Mouse (Mus musculus): Measurements from ENCODE around the gene Ticam1.
A peak's percentile ranks its signal among the peaks of the same experiment; 100 is the strongest.

The Ticam1 gene

DNA sequence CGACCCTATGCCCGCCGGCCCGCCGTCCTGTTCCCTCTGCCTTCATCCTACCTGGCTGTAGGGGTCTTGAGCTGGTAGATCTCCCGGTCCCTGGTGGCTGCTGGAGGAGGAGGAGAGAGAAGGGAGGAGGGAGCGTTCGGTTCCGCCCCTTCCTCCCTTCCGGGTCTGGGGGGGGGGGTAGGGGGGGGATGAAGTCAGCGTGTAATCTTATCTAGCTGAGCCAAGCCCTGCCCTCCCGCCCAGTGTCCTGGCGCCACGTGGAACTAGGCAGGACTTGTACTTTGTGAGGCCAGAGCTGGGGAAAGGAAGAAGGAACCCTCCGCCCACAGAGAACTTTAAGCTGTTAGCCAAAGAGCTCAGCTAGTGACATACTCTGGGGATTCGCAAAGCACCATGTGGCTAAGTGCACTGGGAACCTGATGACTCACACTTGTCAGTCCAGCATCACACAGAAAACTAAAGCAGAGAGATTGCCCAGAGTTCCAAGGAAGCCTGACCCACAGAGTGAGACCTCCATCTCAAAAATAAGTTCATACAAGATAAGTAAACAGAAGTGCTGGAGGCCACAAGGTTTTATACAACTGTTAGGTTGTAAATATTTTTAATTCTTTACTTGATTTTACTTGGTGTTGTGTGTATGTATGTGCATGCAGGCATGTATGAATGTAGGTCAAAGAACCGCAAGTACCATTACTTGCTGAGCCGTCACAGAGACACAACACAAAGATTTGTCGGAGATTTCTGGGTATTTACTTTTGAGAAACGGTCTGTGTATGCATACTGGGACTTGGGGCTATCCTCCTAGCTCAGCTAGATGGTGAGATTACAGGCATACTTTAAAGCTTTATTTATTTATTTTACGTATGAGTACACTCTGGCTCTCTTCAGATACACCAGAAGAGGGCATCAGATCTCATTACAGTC, at the start of gene Ticam1:
Ticam1 (minus strand) TSS at position 144 of the 924 bp plus-strand sequence.
- DNase-seq (ENCODE audit: low read depth, low spot score), result peak; percentile 100

DNA sequence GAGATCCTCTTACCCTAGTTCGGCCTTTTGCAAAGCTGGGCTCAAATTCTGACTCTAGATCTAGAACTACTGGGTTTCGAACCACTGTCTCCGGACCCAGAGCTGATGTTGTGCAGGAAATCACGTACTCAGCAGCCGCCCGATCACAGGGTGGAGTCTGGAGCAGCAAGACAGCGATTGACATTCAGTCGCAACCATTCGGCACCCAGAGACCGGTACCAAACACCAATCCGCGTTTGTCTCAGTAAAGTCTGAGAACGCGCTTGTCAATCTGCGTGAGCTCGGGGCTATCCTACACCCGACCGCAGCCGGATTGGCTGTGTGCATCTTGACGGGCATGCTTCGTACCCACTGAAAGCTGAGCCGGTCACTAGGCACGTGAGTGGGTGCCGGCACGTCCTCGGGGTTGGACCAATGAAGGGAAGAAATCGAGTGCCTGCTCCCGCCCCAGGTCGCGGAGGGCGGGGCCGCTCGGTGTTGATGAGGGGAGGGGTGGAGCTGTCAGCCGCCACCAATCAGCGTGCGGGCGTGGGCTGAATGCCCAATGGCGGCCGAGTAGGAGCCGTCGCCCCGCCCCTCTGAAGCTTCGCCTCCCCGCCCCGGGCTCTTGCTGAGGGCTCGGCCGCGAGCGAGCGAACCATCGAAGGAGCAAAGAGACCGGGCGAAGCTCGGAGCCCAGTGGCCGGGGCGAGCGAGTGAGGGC, 49.0 kb upstream of the Ticam1 start, which contains the start of gene Kdm4b:
Kdm4b (plus strand) TSS at position 613 of the 703 bp plus-strand sequence.
- DNase-seq (ENCODE audit: low read depth, low spot score), result peak; percentile 100

DNA sequence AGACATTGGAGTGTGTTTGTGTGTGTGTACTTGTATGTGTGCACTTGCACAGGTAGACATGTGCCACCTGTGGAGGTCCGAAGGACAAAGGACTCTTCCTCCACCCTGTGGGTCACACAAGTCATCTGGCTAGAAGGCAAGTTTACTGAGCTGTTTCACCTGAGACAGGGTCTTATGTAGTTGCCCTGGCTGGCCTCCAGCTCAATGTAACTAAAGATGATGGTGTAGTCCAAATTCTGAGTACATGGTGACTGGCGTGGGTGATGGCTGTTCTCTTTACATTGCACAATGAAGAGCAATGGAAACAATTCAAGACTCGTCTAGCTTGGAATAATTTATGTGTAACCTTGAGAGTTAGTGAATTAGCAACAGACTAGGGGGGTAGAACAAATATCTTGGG, 47.8 kb upstream of the Ticam1 start:
- DNase-seq (ENCODE audit: low read depth, low spot score), result peak; percentile 23

DNA sequence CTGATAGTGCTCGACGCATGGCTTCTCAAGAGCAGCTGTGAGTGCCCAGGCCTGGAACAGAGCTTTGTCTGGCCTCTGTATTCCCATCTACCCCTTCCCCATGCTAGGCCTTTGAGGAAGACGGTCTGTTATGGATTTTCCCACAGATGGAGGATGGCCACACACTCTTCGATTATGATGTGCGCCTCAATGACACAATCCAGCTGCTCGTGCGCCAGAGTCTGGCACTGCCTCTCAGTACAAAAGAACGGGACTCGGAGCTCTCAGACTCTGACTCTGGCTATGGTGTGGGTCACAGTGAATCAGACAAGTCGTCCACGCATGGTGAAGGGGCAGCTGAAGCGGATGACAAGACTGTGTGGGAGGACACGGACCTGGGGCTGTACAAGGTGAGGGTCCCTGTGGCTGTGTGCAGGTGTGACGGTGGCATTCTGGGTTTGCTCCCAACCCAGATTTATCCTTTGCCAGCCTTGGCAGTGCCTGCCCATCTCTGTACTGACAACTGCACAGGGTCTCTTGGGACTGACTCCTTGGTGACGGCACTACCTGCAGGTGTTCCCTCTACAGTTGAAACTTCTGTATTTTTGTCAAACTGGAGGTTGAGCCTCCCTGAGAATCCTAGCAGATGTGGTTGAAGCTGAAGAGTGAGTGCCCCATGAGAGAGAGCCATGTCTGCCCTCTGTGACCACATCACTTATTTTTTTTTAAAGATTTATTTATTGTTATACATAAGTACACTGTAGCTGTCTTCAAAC, 32.8 kb upstream of the Ticam1 start:
- no peak for DNase-seq (ENCODE audit: low read depth, low spot score)

DNA sequence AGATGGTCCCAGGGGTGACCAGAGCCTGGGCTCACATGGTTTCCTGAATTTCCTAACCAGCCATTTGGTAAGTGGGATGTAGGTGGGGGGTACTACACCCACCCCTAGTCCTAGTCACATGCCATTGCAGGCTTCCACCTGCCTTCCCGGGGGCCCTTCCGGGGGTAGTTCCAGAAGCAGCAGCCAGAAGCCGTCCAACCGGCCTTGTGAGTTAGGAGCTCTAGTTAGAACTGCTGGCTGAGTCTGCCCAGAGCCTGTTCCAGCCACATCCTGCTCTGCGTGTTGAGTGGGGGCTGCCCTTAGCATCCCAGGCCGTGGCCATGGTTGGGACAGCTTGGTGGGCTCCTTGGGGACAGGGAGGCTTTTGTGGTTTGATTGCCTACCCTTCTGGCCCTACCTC, 31.5 kb upstream of the Ticam1 start:
- no peak for DNase-seq (ENCODE audit: low read depth, low spot score)

DNA sequence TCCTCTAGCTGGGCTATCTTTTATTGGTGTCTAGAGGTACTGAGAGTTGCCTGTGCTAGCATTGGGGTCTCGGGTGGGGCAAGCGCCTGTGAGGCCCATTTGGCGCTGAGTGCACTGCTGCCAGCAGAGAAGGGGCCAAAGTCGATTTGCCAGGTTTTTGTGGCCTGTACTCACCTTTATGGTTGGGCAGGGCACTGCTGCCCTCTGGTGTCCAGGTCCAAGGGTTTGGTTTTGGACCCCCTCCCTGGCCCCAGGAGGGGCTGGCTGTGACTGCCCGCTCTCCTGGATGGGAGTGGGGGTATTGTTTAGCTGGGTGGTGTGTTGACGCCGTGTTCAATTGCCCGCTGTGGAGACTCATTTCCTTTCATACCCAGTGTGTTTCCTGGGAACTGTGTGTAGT, 29.2 kb upstream of the Ticam1 start:
- DNase-seq (ENCODE audit: low read depth, low spot score), result no peak

DNA sequence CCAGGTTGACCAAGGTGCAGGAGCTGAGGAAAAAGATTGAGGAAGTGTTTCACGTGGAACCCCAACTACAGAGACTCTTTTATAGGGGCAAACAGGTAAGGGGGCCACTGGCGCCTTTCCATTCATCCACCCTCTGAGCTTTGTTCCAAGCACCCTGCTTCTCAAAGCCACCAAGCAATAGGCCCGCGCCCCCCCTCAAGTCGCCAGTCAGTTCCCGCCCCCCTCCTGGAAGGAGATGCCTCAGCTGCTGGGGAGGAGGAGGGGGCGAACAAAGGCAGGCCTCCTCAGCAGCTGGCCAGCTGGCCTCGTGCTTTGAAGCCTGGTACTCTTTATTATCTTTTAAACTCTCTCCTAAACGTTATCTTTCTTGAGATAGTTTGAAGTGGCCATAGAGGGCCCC, 28.6 kb upstream of the Ticam1 start:
- no peak for DNase-seq (ENCODE audit: low read depth, low spot score)

DNA sequence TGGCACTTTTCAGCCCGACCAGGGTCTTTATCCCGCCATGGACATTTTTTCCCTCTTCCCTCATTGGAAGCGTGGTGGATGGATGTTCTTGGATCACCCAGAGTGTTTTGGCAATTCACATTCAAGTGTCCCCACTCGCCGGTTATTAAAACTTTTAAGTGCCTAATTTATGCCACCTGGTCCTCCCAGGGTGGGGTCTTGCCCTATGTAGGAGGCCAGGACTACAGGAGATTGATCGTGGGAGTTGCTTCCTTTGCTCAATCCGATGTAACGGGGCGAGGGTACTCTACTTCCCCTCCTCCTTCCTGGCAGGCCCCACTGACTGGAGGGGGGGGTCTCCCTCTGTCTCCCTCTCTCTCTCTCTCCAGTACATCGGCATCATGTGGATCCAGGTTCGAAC, 28.1 kb upstream of the Ticam1 start:
- no peak for DNase-seq (ENCODE audit: low read depth, low spot score)

DNA sequence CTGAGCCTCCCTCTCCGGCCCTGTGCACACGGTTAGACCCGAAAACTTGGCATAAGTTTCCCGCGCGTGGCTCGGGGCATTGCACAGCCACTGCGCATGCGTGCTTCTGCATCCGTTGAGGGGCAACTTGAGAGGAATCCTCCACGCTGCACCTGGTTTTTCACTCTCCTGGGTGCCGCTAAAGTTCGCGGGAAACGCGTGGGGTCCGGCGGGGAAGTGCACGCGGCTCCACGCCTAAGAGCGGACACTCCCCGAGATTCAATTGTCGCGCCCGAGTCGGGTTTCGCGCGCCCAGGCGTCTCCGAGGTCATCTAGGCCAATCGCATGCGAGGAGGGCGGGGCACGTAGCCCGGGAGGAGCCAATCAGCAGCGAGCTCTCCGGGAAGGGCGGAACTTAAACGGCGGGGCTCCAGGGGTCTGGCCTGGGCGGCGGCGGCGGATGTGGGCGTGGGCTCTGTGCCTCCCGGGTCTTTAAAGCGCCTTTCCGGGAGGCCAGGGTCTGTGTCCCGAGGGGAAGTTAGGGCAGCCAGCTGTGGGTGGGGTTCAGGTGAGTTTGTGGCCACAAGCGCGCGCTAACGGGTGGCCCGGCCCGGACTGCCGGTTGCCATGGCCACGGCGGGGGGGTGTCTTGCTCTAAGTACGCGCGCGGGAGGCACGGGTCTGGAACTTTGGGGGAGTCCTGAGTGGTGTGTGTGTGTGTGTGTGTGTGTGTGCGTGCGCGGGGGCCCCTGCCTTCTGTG, 27.4 kb upstream of the Ticam1 start:
- DNase-seq (ENCODE audit: low read depth, low spot score), result peak; percentile 96

DNA sequence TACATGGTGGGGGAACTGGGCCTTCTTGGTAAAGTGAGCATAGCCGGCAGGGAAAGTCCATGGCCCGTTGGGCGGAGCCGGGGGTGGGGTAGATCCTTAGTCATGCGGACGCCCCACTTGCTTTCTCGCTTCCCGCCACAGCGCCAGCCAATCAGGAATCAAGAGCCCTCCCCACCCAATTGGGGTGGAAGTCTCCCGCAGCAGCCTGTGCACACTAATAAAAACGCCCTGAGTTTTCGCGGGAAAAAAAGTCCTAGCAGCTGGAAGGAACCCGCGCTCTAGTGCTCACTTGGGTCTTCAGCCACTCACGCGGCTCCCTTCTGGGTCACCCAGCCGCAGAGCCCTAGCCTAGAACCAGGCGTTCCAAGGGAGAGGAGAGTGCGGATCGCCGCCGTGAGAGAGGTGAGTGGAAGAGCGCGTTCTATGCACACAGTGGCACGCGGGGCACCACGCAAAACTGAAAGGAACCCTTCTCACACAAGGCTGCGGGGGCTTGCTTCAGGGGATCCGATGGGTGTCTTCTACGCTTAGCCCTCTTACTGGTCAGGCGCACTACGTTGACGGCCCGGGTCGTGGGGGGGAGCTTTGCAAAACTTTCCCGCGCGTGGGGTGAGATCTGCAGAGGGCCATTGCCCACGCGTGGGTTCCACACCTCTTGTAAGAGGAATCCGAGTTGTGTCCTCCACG, 26.7 kb upstream of the Ticam1 start, which contains the start of gene Uhrf1:
Uhrf1 (plus strand) TSS at position 162 of the 687 bp plus-strand sequence.
- DNase-seq (ENCODE audit: low read depth, low spot score), result peak; percentile 97

DNA sequence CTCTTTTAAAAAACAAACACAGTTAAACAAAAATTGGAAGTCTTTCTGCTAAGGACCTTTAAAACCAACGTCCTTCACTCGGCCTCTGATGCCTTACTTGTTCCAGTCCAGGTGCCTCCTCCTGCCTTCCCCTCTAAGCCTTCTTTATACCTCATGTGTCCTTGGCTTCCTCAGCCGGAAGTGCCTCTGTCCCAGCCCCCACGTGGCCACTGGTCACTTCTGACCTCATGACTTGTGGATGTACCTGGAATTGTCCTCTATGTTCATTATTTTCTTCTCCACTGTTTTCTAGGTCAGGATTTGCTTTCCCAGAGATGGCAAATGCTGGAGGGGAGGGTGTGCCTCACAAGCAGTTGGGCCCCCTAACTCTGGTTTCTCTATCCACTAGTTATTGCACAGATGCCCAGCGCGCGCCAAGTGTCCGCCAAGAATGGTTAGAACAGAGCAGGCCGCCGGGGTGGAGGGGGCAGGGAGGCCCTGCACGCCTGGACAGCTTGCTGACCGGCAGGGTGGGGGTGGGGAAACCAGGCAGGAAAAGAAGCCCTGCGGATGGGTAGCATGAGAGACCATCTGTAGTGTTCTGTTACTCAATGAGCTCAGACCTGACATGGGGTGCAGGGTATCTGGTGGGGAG, 25.9 kb upstream of the Ticam1 start:
- DNase-seq (ENCODE audit: low read depth, low spot score), result no peak

DNA sequence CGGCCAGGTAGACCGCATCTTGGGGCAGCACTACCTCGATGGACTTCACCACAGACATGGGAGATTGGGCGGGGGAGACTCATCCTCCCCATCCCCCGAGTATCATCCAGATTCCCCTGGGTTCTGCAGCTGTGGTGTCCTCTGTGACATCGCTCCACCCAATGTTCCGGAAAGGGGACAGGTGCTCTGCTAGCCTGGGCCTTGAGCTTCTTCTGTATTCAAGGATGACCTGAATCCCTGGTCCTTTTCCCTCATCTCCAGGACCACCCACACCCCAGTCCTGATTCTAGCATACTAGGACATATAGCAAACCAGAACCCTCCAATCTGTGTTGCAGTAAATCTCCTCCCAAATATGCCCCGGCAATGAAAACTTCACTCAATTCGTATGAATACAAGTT, 23.6 kb upstream of the Ticam1 start, which contains the start of gene Arrdc5:
Arrdc5 (minus strand) TSS at position 101 of the 400 bp plus-strand sequence.
- no peak for DNase-seq (ENCODE audit: low read depth, low spot score)

DNA sequence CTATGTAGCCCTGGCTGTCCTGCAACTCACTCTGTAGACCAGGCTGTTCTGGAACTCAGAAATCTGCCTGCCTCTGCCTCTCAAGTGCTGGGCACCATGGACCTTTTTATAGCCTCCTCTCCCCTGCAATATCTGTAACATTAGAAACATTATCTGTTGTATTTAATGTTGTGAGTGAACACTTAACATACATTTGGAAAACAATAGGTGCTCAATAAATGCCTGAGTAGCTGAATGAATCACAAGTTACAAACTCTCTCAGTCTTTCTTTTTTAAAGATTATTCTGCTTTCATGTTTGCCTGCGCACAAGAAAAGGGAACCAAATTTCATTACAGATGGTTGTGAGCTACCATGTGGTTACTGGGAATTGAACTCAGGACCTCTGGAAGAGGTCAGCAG, 21.7 kb upstream of the Ticam1 start:
- DNase-seq (ENCODE audit: low read depth, low spot score), result no peak

DNA sequence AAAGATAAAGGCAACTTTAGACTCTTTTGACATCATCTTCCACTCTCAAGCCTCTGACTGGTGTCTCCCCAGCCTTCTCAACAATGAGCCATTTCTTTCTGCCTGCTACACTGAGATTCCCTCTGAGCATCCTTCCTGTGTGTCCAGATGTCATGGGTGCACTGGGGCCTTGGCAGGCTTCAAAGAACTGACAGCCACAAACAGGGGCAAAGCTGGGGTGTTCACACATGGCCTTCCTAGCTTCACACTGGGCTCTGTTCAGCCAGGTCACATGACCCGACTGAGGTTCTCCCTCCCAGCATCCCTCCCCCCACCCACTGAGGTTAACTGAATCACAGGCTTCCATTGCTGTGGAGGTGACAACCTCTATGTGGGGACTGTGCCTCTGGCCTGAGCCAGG, 19.6 kb upstream of the Ticam1 start:
- DNase-seq (ENCODE audit: low read depth, low spot score), result no peak

DNA sequence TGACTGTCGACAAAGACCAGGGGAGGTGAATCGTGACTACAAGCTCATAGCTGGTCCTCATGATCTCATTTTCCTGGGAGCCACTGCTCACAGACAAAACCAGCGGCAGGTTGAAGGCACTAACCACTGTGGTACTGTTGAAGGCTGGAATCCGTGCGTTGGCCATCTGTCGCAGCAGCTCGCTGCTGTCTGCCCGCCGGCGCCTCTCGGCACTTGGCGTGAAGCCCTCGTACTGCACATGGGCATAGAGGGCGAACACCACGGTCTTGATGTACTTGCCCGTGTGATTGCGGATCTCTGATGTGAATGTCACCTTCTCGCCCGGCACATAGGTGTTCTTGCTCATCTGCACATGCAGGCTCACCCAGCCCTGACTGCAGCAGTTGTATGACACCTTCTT, 17.7 kb upstream of the Ticam1 start:
- no peak for DNase-seq (ENCODE audit: low read depth, low spot score)

DNA sequence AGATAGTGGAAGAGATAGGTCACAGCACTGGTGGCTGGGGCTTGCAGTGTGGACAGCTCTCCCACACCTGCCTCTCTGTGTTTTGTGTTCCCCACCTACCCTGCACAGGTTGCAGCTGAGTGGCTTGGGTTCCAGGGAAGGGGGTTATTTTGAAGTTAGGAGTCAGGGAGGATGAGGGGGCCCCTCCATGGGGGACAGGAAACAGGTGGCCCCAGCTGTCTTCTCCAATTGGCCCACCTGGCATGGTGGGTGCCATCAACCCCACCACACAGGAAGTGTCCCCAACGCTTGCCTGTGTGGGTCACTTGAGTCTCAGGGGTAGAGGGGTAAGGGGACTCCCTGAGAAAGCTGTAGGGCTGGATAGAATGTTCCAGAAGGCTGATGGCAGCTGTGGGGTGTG, 16.7 kb upstream of the Ticam1 start:
- no peak for DNase-seq (ENCODE audit: low read depth, low spot score)

DNA sequence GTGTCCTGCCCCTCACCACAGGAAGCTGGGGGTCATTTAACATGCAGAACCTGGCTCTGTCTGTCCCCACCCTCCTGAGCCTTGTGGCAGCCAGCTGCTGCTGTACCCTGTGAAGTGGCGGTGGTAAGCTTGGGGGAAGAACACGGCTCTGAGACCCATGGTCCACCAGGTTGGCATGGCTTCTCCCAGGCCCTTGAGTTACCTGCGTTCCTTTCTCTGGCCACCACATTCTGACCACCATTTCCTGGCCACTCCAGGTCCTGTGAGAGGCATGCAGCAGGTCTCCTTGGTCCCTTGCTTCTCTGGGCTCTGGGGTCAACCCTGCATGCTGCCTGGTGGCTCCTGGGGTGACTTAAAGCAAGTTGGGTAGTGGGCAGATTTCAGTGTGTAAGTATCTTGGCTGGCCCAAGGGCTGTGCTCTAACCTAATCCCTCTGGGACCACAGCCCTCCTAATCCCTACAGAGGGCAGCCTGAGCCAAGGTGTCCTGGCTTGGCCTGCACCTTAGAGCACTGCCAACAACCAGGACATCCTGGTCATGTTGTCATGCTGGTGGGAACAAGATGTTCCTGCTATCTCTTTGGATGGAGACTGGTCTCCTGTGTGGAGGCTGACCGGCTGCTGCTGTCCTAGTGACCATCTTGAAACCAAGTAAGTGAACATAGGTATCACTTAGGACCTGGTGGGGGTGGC, 16.1 kb upstream of the Ticam1 start, which contains the start of gene Plin3:
Plin3 (minus strand) TSS at position 343 of the 692 bp plus-strand sequence.
- no peak for DNase-seq (ENCODE audit: low read depth, low spot score)

DNA sequence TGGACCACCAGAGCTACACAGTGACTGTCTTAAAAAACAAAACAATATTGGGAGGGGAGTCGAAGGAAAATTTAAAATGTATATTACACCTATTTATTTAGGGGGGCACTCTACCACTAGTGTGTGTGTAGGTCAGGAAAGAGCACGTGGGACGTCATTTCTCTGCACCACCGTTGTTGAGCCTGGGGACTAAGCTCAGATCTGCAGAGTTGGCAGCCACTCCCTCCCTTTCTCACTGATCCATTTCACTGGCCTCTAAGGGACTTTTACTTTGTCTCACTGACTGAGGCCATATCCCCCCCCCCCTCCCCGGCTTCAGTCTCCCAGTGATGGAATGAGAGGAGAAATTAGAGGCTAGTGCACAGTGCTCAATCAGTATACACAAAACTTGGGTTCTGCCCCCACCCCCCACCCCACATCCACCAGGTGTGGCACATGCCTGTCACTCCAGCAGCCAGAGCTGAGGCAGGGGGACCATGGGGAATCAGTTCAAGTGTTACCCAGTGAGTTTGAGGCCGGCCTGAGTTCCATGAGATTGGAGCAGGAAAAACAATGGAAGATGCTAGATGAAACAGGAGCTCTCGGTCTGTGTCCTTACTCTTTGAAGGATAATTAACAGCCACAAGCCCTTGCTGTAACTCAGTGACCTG, 15.4 kb upstream of the Ticam1 start:
- no peak for DNase-seq (ENCODE audit: low read depth, low spot score)

DNA sequence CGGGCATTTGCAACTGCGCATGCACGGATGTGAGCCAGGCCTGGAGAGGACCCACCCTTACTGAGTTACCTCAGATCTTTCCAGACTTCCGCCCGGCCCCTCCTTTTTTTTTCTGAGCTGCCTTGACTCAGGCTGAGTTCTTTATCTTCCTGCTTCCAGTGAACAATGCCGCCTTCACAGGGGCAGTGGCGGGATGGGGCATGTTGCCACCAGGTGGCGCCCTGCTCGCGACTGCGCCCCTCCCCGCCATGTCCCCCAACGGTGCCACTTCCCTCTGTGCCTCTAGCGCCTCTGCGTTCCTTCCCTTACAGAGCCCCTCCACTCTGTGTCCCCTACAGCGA, 14.6 kb upstream of the Ticam1 start:
- peak; percentile 99 for DNase-seq (ENCODE audit: low read depth, low spot score)
